Mouse (Mus musculus) thymus, postnatal 10 days (tissue): Measurements from ENCODE around the gene Grm1.

Experiments used
- DNase-seq, 2 experiments: peaks; one replicate each; pipeline ENCODE4 v3.0.0; 2021; ENCODE audit warnings: low spot score in 2 of 2

Gene Grm1

GRCm38 (mm10) chr10:10834828-10835227 is 247.3 kb downstream of the Grm1 start:
- DNase-seq: no peak

GRCm38 (mm10) chr10:10831141-10831540 is 251.0 kb downstream of the Grm1 start:
- no peak for DNase-seq

GRCm38 (mm10) chr10:10827308-10827707 is 254.8 kb downstream of the Grm1 start:
- DNase-seq: no peak

GRCm38 (mm10) chr10:10818061-10818460 is 264.1 kb downstream of the Grm1 start:
- DNase-seq: no peak

- DNase-seq: no peak
Measured at GRCm38 (mm10) chr10:10814631-10815216, 267.4 kb downstream of the Grm1 start.

- no peak for DNase-seq
Measured at GRCm38 (mm10) chr10:10812750-10813711, 269.1 kb downstream of the Grm1 start.

GRCm38 (mm10) chr10:10809777-10810176 is 272.4 kb downstream of the Grm1 start:
- no peak for DNase-seq

GRCm38 (mm10) chr10:10795321-10795720 is 286.8 kb downstream of the Grm1 start:
- DNase-seq: no peak

- DNase-seq: no peak
Measured at GRCm38 (mm10) chr10:10790458-10790857, 291.7 kb downstream of the Grm1 start.

- no peak for DNase-seq
Measured at GRCm38 (mm10) chr10:10789967-10790366, 292.2 kb downstream of the Grm1 start.

- no peak for DNase-seq
Measured at GRCm38 (mm10) chr10:10787906-10788416, 294.2 kb downstream of the Grm1 start.

GRCm38 (mm10) chr10:10785122-10785521 is 297.0 kb downstream of the Grm1 start:
- DNase-seq: no peak

GRCm38 (mm10) chr10:10774827-10775226 is 307.3 kb downstream of the Grm1 start:
- DNase-seq: no peak

- no peak for DNase-seq
Measured at GRCm38 (mm10) chr10:10763015-10763414, 319.1 kb downstream of the Grm1 start.

GRCm38 (mm10) chr10:10761274-10761673 is 320.9 kb downstream of the Grm1 start:
- no peak for DNase-seq

GRCm38 (mm10) chr10:10760801-10761200 is 321.4 kb downstream of the Grm1 start:
- no peak for DNase-seq

- no peak for DNase-seq
Measured at GRCm38 (mm10) chr10:10751033-10751432, 331.1 kb downstream of the Grm1 start.

GRCm38 (mm10) chr10:10744097-10744496 is 338.1 kb downstream of the Grm1 start:
- DNase-seq: no peak

- no peak for DNase-seq
Measured at GRCm38 (mm10) chr10:10742172-10742571, 340.0 kb downstream of the Grm1 start.

GRCm38 (mm10) chr10:10741314-10741713 is 340.8 kb downstream of the Grm1 start:
- no peak for DNase-seq

GRCm38 (mm10) chr10:10740729-10741128 is 341.4 kb downstream of the Grm1 start:
- DNase-seq: no peak

- no peak for DNase-seq
Measured at GRCm38 (mm10) chr10:10737041-10737681, 345.0 kb downstream of the Grm1 start.
